ENCODE assay signal across 1 mouse cellular context in the genomic region with DNA sequence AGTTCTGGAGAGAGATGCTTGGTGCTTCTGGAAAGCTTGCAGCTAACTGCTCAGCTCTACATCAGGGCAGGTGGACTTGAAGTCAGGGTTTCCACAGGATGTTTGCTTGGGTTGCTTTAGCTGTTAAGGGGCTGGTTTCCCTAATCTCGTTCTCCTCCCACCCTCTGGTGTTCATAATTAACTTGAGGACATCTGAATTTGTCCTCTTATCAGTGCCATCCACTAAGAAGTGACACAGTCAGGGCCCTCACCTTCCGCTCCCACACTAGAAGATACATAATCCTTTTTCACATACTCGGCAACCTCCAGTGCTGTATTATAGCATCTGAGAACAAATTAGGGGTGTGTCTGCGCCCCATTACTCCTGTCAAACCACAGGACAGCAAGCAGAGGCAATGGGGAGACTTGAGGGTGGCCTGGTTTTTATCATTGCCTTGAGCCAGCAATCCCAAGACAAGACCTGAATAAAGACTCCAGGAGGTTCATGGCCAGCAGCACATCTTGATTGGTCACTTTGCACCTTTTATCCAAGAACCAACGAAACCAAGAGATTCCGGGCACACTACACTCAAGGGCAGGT.
TF ChIP-seq lines count a peak whose summit lies in the region.

No protein-coding gene starts in this region.

TF ChIP-seq in MEL, 35 proteins besides CTCF, POLR2A, EP300 and RAD21:
- TF ChIP-seq GATA1 (IDR thresholded peaks at IDR 0.05; ENCODE audit: low read depth, low read length) (peak; percentile 60; the same call in 1 of the 2 replicates), POLR2AphosphoS2 (IDR thresholded peaks at IDR 0.05; ENCODE audit: low read length) (peak; percentile 60), TCF12 (IDR thresholded peaks at IDR 0.05; ENCODE audit: low read depth, low read length) (no peak), SIN3A (IDR thresholded peaks at IDR 0.05; ENCODE audit: low read length) (0 out of 2 replicates have a peak, but pooled peaks have one; percentile 11), UBTF (IDR thresholded peaks at IDR 0.05; ENCODE audit: borderline replicate concordance, insufficient read depth, low read depth, low read length) (no peak)
